Mouse (Mus musculus) kidney, postnatal 36 days (tissue): ENCODE results near the gene Rmnd5b.
"Not testable (repeated sequence)": the region's sequence is repeated elsewhere in the genome, so short reads cannot be mapped to it uniquely, and the experiment has no call there.

Source experiments
- DNase-seq, 2 experiments: peaks; one replicate each; pipeline ENCODE4 v3.0.0; 2021 to 2022; ENCODE audit warnings: mixed read lengths in 2 of 2

The Rmnd5b gene

GRCm38 (mm10) chr11:51649111-51649888 is 13.6 kb upstream of the Rmnd5b start:
- DNase-seq = no peak

- DNase-seq = peak in 1 of 2 experiments; percentile 62
Observed at GRCm38 (mm10) chr11:51648566-51648965, 12.9 kb upstream of the Rmnd5b start.

- peak; percentile 63 to 74 for DNase-seq
Observed at GRCm38 (mm10) chr11:51646751-51647667, 11.3 kb upstream of the Rmnd5b start.

- DNase-seq = no peak
Observed at GRCm38 (mm10) chr11:51646245-51646644, 10.5 kb upstream of the Rmnd5b start.

GRCm38 (mm10) chr11:51645293-51645692 is 9.6 kb upstream of the Rmnd5b start:
- DNase-seq = no peak

- DNase-seq = no peak
Observed at GRCm38 (mm10) chr11:51644217-51644616, 8.5 kb upstream of the Rmnd5b start.

- DNase-seq = peak in 1 of 2 experiments; percentile 53
Observed at GRCm38 (mm10) chr11:51643761-51644160, 8.1 kb upstream of the Rmnd5b start.

GRCm38 (mm10) chr11:51643202-51643601 is 7.5 kb upstream of the Rmnd5b start:
- no peak for DNase-seq

GRCm38 (mm10) chr11:51640748-51641147 is 5.1 kb upstream of the Rmnd5b start:
- DNase-seq = peak in 1 of 2 experiments; percentile 52

- no peak for DNase-seq
Observed at GRCm38 (mm10) chr11:51638497-51638896, 2.8 kb upstream of the Rmnd5b start.

- DNase-seq = peak; percentile 46 to 47
Observed at GRCm38 (mm10) chr11:51637971-51638414, 2.3 kb upstream of the Rmnd5b start.

GRCm38 (mm10) chr11:51636323-51636684 is 608 bp upstream of the Rmnd5b start:
- peak; percentile 73 to 79 for DNase-seq

GRCm38 (mm10) chr11:51635127-51635524 is 570 bp downstream of the Rmnd5b start:
- no peak for DNase-seq

GRCm38 (mm10) chr11:51633721-51634120 is 2.0 kb downstream of the Rmnd5b start:
- no peak for DNase-seq

GRCm38 (mm10) chr11:51633200-51633599 is 2.5 kb downstream of the Rmnd5b start:
- not testable (repeated sequence) for DNase-seq

- DNase-seq = peak in 1 of 2 experiments; percentile 59
Observed at GRCm38 (mm10) chr11:51632130-51632753, 3.5 kb downstream of the Rmnd5b start.

GRCm38 (mm10) chr11:51629651-51630314 is 5.9 kb downstream of the Rmnd5b start:
- no peak for DNase-seq

GRCm38 (mm10) chr11:51627907-51628306 is 7.8 kb downstream of the Rmnd5b start:
- no peak for DNase-seq

GRCm38 (mm10) chr11:51627425-51627824 is 8.3 kb downstream of the Rmnd5b start:
- no peak for DNase-seq

- DNase-seq = no peak
Observed at GRCm38 (mm10) chr11:51625187-51625820, 10.4 kb downstream of the Rmnd5b start.

GRCm38 (mm10) chr11:51622971-51623491 is 12.7 kb downstream of the Rmnd5b start:
- peak in 1 of 2 experiments; percentile 52 for DNase-seq

GRCm38 (mm10) chr11:51621776-51622175 is 13.9 kb downstream of the Rmnd5b start:
- peak; percentile 32 to 62 for DNase-seq
